Mouse (Mus musculus) G1E (cell line): ENCODE measurements around the gene Ccser1.

Experiments
- CTCF ChIP-seq: IDR thresholded peaks from 2 replicates; pipeline ENCODE4 v1.5.1; 2012; ENCODE audit warnings: low read depth, low read length, inconsistent platforms, mixed read lengths
- GATA1 ChIP-seq: IDR thresholded peaks from 2 replicates; pipeline ENCODE4 v1.6.1; 2012; ENCODE audit warnings: borderline replicate concordance, low read length, inconsistent platforms, mixed read lengths
- POLR2AphosphoS5 ChIP-seq: IDR thresholded peaks from 2 replicates; pipeline ENCODE4 v1.6.1; 2012; ENCODE audit warnings: low read depth, low read length, inconsistent platforms; ENCODE audit not compliant: insufficient replicate concordance

GRCm38 (mm10) chr6:61621707-61622106 lies 441.6 kb downstream of the Ccser1 start:
- TF ChIP-seq CTCF (no peak), GATA1 (no peak), POLR2AphosphoS5 (no peak)
